Mouse (Mus musculus) cerebellum, postnatal 25 days (tissue): ENCODE data around the gene Kidins220.

Experiments used
- DNase-seq, 2 experiments: peaks; one replicate each; pipeline ENCODE4 v3.0.0; 2021; ENCODE audit warnings: mixed read lengths in 2 of 2

Gene Kidins220

DNA sequence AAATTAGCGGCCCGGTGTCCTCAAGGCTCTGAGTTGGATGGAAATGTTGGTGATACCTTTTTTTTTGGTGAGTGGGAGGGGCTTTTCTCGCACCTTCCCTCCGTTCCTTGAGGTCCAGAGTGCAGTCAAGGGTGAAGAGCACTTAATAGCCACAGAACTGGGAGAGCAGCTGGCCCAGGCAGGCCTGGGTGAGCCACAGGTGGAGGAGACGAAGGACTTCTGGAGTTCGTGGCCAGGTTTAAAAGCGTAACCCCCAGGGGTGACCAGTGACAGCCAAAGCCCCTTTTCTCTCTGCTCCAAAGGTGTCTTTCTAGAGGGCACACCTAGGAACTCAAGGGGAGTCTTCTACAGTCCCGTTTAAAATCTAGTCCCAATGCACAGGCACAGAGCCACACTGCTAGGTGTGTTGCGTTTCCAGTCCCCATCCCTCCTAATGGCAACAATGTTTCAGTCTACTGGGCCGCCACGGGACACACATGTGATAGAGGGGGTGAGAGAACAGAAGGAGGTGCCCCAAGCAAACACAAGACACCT lies 118.6 kb downstream of the Kidins220 start:
- DNase-seq, result peak; percentile 18 to 26

DNA sequence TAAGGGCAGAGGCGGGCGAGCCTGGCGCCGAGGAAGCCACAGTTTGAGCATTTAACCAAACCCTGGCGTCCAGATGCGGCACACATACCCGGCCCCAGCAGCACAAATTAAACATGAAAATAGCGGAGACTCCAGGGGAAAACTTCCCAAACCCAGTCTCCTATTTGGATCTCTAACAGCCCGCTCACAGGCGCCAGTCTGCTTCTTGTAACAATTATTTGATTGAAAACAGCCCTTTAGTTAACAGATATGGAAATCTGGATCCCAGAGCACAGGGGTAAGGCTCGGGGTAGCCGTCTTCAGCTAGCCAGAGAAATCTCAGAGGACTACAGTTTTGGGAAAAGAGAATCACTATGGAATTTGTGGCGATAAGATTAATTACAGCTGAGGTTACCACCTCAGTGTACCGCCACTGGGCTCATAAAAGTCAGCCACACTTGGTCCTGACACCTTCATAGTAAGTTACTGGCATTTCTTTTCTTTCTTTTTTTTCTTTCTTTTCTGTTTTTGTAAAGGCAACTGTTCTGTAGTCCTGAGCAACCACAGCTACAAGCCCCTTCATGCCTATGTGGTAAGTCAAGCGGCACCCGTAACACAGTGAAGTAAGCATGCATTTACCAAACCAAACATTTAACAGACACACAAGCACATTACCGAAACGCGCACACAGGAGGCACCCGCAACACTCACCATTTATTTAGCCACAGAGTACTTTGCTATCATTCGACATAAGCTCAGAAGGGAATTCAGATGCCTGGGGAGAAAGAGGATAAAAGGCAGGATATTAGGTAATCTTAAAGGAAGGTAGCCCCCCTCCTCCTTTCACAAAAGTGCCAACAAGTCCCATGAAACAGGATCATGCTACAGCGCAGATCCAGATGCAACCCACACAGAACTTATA lies 120.1 kb downstream of the Kidins220 start:
- peak; percentile 38 to 40 for DNase-seq

DNA sequence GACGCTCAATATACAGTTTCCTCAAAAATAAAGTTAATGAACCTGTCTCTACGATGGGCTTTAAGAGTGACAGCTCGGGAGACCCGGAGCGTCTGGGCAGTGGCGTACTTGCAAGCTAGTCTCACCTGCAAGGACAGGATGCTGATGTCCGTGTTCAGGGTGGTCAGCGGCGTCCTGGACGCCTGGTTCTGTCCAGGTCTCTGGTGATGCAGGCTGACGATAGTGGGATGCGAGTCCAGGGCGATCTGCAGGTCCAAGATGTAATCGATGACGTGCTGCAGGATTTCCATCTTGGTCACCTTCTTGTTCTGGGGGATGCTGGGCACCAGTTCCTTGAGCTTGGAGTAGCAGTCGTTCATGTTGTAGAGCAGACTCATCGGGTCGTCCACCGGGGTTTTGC lies 120.8 kb downstream of the Kidins220 start:
- DNase-seq, result no peak

DNA sequence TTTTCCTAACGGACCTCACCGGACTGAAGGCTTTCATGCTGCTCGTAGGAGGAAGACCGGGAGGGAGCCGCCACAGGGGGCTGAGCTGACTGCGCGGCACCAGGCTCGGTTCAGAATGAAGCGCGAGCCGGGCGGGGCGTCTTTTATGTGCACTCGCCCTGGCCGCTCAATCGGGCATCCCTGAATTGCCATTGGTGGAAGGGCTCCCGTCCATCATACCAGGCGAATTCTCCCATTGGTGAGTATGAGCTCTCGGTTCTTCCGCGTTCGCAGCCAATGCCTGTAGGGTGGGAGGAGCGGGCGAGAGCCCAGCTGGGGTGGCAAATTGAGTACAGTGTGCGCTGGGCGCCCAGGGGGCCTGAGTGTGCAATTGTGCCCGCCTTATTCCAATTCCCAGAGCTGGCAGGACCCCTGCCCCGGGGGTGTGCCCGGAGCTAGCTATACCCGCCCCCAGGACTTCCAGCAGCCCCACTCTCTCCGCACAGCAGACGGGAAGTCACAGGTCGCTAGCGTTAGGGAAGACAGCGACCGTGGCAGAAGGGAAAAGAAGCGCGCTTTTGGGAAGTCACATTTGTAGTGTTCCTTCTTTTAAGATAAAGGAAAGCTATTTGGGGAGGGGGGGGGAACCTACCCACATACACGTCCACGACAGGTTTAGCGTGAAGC lies 121.4 kb downstream of the Kidins220 start:
- DNase-seq, result peak; percentile 96 to 97

DNA sequence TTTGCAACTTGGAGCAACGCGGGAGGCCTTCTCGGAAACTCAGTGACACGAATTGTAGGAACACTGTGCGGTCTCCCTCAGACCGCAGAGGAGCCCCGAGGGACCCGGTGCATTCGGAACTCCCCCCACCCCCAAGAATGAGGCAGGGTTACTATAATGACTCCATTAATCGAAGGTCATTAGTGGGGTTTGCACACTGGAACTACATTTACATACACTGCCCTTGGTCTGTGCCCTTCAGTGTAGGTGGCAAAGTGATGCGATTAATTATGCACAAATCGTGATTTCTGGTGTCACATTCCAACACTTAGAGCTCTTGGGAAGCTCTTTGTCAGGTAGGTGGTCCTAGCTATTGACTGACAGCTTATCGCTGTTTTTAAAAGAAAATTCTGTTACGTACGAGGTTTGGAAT lies 121.9 kb downstream of the Kidins220 start:
- DNase-seq, result no peak

DNA sequence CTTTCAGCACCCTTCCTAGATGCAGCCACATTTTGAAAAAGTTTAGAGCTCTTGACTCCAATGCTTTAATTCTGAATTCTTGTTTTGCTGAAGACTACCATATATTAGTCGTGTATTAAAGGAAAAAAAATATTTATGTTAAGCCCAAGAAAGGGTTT lies 122.2 kb downstream of the Kidins220 start, which contains the start of gene Id2:
Gene Id2, minus strand, starts transcription at position 89 of the 158 bp plus-strand sequence.
- no peak for DNase-seq

DNA sequence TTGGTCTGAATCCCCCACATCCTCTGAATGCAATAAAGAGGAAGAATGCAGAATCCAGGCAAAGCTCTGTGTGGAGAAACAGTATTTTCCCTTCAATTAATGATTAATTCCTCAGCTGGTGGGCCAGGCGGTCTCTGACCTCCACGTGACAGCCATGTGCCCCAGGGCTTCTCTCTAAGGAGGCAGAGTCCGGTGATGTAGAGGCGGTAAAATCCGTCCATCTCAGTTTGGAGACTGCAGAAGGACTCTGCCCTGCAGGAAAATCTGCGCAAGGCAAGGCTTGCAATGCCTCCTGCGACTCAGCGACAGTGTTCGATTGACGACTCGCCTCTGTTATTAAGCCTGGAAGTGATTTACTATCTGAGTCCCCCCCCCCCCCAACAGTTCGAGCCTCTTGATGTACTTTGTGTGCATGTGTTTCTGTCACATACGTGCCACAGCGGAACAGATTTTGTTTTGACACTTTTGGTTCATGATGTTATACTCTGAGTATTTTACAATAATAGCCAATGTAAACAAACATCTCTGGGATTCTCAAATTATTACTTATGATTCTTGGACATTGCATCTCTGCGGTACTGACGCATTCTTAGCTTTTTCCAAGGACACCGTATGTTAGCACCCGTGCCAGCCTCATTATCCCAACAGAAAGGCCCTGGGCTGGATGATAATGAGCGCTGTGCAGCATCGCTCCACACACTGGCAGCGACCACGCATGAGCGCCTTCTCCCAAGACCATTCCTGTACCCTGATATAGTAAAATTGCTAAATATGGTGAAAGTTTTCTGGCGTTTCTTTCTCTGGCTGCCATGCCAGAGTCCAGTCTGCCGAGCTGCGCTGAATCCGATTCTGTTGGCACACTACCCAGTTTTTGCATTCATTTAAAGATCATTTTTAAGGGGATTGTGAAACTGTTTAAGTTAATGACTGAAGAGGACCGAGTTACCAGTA lies 122.8 kb downstream of the Kidins220 start:
- peak; percentile 35 to 36 for DNase-seq

DNA sequence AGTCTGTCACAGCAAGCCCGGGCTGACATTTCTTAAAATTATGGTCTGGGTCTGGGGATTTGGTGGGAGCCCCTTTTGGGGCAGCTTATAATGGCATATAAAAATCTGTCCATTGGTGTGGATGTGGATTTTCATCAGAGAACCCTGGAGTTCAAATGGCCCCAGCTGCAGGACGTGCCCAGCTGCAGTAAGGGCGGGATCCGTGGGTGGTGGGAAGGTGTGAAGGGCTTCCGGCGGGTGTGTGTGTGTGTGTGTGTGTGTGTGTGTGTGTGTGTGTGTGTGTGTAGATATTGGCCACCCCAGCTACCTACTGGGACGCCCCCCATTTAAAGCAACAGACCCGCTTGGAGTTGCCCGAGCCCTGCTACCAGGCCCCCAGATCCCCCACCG lies 123.4 kb downstream of the Kidins220 start:
- no peak for DNase-seq

DNA sequence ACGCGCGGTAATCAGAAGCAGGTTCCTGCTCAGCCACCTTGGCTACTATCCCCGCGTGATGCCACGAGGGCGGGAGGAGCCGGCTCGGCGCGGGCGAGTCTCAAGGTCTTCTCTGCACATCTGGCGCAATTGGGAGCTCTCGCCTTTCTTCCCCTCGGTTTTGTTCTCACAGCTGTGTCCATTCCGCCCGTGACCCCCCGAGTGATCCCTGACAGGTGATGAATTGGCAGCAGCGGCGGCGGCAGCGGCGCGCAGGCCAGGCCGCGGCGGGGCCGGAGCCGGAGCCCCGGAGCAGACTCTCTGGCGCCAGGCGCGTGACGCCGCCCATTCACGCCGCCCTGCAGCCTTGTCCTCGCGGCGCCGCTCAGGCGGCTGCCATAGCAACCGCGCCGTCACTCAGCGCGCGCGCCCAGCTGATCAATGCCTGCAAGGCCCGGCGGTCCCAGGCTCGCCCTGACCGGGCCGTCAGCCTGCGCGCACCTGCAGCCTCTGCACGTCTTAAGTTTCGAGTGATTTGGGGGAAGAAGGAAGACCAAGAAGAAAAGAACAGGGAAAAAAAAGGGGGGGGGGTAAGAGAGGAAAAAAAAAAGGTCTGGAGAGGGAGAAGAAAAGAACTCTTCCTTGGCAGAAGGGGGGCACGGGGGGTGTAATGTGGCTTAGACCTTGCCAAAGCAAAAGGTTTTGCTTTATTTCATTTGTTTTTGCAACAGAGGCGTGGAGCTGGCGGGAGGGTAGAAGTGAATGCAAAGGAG lies 124.0 kb downstream of the Kidins220 start:
- DNase-seq, result peak; percentile 85 to 91

DNA sequence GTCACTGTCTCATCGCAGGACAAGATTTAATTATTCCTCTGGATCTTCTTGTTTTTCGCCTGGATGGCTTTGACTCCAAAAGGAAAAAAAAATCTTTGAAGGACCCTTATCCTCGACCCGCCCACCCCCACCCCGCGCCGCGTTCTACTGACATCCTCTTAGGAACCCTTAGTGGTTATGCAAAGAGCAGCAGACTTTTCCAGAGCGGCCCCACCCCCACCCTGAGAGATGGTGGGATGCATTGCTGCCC lies 124.5 kb downstream of the Kidins220 start:
- DNase-seq, result peak in 1 of 2 experiments; percentile 48

DNA sequence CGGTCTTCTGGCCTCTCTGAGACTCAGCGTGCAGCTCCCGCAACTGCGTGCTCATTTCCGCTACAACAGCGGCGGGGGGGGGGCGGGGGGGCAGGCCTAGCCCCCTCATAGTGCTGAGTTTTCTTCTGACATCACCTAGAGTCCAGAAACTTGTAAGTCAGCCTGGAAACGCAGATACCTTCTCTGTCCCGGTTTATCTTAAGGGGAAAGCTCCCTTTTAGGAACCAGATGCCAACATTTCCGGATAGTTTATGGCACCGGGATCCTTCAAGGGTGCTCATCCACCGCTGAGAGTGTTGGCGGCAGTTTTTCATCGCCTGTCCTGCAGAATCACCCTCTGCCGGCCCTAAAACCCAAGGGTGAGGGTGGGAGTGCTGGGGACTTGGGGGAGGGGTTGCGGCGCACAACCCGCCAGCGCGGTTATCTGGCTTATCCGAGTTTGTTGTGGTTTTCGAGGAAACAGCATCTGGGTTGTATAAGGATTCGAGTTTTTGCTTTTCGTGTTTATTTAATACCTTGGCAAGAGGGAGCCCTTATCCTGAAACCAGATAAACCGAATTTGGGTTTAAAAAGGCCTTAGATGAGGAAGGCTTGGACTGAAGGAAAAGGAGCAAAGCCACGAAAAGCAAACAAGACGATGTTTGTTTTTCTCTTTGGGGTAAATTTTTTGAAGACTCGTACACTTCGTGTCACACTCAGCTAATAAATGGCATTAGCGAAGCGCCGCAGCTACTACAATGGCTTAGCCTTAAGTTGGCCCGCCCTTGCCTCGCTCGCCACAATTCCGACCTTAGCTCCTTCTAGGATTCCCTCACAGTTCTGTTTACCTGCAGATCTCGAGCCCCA lies 125.1 kb downstream of the Kidins220 start:
- DNase-seq, result peak; percentile 31 to 38

DNA sequence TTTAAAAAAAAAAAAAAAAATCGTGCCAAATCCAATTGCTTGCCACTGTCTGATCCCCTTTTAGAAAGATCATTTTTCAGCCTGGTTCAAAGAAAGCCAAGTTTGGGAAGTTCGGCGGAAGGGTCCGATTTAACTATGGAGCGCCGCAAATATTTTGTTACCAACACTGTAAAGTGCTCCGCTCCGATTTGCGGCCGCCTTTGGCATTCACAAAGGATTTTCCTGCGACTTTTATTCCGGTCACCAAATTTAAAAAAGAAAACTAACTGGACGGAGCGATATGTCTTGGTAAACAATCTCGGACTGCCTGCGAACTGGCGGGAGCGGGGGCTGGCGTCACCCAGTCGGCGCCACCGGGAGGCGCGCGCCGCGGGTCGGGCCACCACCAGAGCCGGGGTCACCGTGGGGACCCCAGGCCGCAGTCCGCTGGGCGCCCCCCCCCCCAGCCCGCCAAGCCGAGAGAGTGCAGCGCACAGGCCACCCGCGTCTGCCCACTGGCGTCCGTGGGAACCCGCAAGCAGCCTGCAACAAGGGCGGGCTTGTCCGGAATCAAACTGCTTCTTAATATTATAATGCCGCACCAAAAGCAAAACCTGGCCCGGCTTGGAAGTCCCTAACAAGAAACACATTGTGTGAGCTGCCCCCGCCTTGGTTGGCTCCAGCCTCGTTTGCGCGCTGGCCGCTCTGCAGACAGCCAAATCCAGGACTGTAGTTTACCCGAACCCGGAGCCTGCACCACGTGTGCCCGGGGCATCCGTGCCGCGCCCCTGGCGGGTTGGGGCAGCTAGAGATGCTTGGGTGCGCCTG lies 125.9 kb downstream of the Kidins220 start:
- DNase-seq, result peak; percentile 38 to 53

DNA sequence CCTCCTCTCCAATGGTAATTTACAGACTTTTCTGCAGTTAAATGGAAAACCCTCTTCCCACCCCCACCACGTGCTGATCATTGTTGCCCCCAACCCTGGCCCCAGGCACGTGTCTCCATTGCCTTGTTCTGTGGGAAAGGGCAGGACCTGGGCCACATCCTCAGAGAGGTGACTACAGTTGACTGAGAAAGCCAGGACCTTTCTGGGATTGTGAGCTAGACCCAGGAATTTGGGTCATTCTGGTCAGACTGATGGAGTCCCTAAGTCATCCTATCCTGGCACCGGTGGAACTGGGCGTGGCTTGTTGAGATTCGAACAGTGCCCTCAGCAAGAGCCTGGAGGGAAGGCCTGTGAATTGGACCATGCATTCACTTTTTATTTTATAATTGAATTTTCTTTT lies 126.7 kb downstream of the Kidins220 start:
- DNase-seq, result peak in 1 of 2 experiments; percentile 22

DNA sequence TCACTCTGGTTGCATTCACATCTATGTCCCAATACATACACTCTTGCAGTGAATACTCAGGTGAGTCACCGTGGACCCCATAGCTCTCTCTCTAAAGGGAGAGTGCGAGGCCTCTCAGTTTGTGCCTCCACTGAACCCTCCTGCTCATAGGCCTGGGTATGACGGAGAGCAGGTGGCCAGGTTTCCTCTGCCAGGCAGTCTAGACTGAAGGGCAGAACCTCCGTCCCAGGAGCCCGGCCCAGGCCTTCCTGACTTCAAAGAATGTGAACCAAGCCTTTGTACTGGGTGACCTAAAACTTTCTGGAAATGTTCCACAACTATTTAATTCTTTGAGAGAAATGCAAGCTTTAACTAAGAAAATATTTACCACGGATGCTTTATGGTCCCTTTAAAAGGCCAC lies 129.2 kb downstream of the Kidins220 start:
- DNase-seq, result no peak

DNA sequence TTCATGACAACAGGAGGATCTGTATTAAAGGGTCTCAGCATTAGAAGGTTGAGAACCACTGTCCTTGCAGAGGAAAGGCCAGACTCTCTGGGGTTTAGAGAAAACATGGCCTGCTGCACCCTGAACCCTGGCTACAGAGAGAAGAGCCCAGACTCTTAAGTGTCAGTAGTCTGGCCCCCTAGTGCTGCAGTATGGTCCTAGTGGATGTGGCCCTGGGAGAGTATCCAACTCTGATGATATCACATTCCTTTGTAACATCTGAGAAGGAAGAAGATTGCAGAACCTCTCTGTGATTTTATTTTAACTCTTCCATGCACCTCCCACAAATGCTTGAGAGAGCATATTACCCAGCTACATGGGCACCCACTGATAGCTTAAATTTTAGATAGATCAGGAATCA lies 129.8 kb downstream of the Kidins220 start:
- no peak for DNase-seq

DNA sequence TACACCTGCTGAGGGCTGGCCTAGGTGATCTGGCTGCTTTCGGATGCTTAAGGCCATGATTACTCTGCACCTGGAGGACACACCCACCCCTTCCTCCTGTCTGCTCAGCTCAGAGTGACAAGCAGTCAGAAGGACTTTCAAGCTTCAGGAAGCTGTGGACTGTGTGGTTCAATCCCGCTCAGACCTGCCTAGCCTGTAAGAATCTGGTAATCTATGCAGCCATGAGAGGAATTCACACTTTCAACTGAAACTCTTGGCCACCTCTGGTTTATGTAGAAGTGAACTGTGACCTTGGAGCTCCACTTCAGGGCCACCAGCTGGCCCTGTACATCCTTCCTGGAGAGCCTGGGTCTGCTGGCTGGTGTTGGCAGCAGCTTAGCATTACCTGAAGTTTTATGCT lies 134.1 kb downstream of the Kidins220 start:
- no peak for DNase-seq

DNA sequence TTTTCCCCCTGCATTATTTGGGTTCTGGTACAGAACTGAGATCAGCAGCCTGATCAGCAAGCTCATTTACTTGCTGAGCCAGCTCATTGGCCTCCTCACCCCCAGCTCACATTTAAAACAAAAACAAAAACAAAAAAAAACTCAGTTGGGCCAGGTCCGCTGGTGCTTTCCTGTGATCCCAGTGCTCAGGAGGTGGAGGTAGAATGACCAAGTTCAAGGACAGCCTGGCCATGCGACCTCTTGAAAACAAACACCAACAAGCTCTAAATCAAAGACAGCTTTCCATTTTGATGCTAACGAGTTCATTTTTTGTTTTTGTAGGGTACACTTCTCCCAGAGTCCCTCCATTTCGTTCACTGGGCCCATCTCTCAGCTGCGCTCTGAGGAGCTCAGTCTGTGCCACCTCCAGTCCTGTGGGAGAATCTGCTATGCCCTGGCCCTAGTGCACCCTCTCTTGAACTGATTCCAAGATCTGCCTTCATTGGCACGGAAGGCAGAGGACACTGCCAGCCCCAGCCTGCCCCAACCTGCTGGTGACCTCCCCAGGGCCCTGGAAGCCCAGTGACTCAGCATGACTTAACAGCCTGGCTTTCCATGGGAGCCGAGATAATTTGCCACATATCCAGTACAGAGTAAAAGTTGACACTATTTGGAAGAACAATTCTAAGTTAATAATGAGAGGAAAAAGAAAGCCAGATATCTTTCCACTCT lies 135.4 kb downstream of the Kidins220 start:
- DNase-seq, result peak; percentile 39 to 47

DNA sequence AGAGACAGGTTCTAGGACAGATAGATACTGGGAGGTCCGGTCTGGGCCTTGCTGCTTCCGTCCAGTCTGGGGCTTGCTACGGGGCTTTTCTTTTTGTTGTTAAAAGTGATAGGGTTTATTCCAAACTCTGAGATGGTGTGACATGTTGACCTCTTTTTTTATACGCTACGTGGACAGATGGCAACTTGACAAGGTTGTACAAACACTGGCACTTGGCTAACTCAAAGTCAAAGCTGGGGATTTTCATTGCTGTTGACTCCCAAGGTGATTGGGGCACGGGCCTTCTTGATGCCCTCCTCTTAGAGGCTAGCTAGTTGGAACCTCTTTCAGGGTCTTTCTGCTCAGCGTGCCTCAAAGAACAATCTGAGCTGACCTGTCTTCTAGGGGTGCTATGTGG lies 136.0 kb downstream of the Kidins220 start:
- DNase-seq, result no peak
